Mouse (Mus musculus) megakaryocyte, embryonic 14.5 days (primary cell): Measurements from ENCODE around the gene Ror1. TPM values are rescaled to one million over a fixed set of nuclear protein-coding genes. Genes with fewer than 3 reads are reported as not detected.

Experiments
- H3K27me3 ChIP-seq: replicated peaks from 2 replicates; pipeline ENCODE3; 2012; ENCODE audit warnings: inconsistent platforms
- H3K36me3 ChIP-seq: replicated peaks from 2 replicates; pipeline ENCODE3; 2012; ENCODE audit warnings: low read length, inconsistent platforms, mixed read lengths
- H3K4me1 ChIP-seq: 2 replicates; pipeline ENCODE4 v1.6.1; 2012; ENCODE audit warnings: inconsistent platforms
- H3K4me3 ChIP-seq: replicated peaks from 2 replicates; pipeline ENCODE3; 2012; ENCODE audit warnings: moderate library complexity, mild to moderate bottlenecking, inconsistent platforms
- H3K9me3 ChIP-seq: 2 replicates; pipeline ENCODE4 v1.6.1; 2012; ENCODE audit warnings: inconsistent platforms
- FLI1 ChIP-seq: IDR thresholded peaks from 2 replicates; pipeline ENCODE4 v1.6.1; 2012; ENCODE audit warnings: low read length, inconsistent platforms, mixed read lengths
- GATA1 ChIP-seq: IDR thresholded peaks from 3 replicates; pipeline ENCODE4 v1.6.1; 2012; ENCODE audit warnings: mixed read lengths, low read length, inconsistent platforms, borderline replicate concordance
- polyA plus RNA-seq: library from polyadenylated mRNA; stranded (reverse); fragments of >175 nt; gene quantifications from 2 replicates; pipeline ENCODE4 v1.2.3, GENCODE M21; 2012; ENCODE audit warnings: low replicate concordance; ENCODE audit not compliant: insufficient read depth

The Ror1 gene
- polyA plus RNA-seq, 1 experiment, result not detected

DNA sequence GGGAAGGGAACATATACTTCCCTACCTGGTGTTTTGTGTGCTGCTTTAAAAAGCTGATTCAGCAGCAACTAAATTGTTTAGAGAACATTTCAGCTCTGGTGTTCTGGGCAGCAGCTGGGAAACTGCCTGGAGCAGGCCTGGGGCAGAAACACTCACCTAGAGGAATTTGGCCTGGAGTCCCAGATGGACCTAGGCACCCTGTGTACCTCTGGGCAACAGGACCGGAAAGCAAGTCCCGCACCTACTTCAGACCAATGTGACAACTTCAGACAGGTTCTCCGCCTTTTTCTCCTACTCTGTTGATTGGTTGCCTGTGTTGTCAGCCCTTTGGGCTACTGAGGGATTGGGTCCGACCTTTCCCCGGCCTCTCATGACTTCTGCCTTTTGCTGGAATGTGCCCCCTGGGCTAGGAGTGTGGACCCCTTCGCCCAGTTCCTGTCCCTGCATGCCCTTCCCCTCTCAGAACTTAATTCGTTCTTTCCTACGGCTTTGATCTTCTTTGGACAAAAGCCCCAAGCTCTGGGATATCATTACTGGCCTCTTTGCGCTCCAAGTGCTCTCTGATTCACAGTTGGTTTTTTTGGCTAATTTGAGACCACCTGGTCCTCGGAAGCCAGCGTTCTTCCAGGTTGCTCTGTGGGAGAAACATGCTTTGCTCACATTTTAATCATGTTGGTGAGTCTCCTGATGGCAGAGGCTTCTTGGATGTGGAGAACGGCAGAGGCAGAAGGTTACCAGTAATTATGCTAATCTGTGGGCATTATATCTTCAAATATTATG, 31.1 kb downstream of the Ror1 start:
- no peak for TF ChIP-seq FLI1
- Histone ChIP-seq H3K27me3 (no peaks in the 10 kb centered on the region), H3K4me3 (no peak overlapping the region), H3K4me1 (no peaks in the 10 kb centered on the region), H3K9me3 (0 out of 2 replicates have a peak, but pooled peaks cover 12% of the 10 kb centered on the region), H3K36me3 (no peaks in the 10 kb centered on the region)

DNA sequence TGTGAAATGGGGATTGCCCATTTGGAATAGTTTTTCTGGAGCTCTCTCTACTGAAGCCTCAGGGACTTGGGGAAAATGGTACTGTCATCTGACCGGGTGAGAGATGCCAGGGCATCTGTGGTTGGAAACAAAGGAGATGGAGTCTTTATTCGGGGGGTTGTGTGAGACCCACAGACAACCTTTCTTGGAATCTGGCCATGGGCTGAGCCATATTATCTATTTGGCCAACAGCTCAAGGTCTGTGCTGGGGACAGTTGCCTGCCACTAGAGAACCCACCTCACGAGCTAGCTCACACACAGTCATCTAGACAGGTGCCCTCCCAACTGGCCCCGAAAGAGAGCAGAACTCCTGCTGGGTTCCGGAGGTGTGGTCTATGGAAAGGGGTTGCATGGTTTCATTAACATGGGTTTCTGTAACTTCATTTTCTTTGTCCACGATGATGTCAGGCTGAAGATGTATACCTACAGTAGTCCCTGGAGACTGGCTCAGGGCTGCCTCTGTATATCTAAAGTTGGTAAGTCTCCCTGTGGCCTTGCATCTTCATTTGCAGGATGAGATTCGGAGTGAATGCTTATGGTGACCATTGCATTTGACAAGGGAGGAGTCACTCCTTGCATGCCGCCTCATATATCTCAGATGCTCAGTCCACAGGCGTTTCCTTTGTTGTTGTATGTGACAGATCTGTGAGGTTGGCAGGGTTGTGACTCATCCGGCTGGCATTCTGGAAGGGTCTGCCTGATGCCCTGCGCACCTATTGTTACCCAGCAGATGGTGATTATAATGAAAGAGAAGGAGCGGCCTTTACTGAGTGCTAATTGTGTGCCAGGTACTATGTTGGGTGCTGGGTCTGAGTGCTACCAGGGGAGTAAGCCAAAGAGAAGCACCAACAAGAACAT, 32.7 kb downstream of the Ror1 start:
- Histone ChIP-seq H3K4me1 (no peaks in the 10 kb centered on the region), H3K4me3 (no peak overlapping the region), H3K9me3 (0 out of 2 replicates have a peak, but pooled peaks cover 12% of the 10 kb centered on the region), H3K36me3 (no peaks in the 10 kb centered on the region), H3K27me3 (no peaks in the 10 kb centered on the region)
- TF ChIP-seq FLI1 (no peak), GATA1 (no peak)

DNA sequence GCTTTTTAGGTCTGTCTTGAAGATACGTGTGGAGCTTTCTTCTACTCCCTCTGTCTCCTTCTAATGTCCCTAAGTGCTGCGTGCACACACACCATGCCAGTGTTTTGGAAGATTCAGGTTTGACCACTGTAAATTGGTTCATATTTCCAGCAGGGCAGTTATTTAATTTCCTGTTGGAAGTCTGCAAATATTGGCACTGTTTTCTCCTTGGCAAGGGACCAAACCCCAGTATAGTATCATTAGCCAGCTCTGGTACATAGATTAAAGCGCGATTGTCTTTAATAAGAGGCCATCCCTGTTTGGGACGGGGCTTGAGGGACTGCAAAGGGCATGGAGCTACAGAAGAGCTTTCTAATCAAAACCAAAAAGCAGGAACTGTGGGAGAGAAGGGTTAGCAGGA, 33.6 kb downstream of the Ror1 start:
- Histone ChIP-seq H3K9me3 (0 out of 2 replicates have a peak, but pooled peaks cover 12% of the 10 kb centered on the region), H3K27me3 (no peaks in the 10 kb centered on the region), H3K36me3 (no peaks in the 10 kb centered on the region), H3K4me1 (no peaks in the 10 kb centered on the region), H3K4me3 (no peak overlapping the region)
- TF ChIP-seq GATA1, result no peak
- TF ChIP-seq FLI1, result no peak

DNA sequence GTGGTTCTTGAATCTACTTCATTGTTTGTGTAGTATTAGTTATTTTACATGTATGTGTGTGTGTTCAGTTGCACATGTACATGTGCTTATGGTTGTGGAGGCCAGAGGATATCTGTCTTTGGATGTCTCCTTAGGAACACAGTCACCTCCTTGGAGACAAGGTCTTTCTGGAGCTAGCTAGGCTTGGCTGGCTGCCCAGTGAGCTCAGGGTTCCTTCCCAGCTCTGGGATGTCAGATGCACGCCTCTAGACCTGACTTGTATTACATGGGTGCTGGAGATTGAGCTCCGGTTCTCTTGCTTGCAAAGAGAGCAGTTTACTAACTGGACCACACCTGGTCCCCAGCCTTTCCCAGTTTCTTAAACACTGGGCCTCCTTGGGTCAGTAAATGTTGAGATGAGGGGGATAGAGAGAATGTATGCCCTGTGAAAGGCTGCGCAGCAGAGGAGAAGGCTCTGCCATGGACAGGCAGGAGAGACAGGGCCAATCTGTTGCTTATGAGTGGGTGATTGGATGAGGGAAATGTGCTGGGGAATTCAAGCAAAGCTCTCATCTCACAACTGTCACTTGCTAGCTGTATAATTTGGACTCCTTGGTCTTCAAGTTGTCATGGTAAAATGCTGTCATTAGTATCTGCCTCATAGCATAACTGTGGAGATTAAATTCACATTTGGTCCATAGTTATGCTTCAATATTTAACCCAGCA, 35.3 kb downstream of the Ror1 start:
- H3K36me3 ChIP-seq, result no peaks in the 10 kb centered on the region
- no peaks in the 10 kb centered on the region for H3K4me1 ChIP-seq
- no peak overlapping the region for H3K4me3 ChIP-seq
- no peak for TF ChIP-seq GATA1
- no peak for TF ChIP-seq FLI1
- H3K27me3 ChIP-seq, result no peaks in the 10 kb centered on the region
- H3K9me3 ChIP-seq, result 0 out of 2 replicates have a peak, but pooled peaks cover 12% of the 10 kb centered on the region

DNA sequence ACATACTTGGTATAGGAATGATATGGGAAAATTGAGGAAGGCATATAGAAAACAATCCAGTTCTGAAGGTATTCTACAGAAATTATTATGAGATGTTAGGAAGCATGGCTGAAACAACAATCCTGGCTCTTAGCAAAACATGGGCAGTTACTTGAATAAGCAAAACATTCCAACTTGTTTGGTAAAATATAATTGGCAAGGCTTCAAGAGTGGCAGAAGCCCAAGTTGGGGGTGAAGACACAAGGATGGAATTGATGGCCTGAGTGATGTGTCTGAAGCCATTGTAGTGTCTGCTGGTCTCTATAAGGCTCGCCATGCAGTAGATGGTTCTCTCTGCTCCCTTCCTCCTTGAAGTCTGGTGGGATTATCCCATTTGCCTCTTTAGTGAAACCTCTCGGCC, 35.9 kb downstream of the Ror1 start:
- Histone ChIP-seq H3K4me1 (no peaks in the 10 kb centered on the region), H3K9me3 (0 out of 2 replicates have a peak, but pooled peaks cover 10% of the 10 kb centered on the region), H3K27me3 (no peaks in the 10 kb centered on the region), H3K4me3 (no peak overlapping the region), H3K36me3 (no peaks in the 10 kb centered on the region)
- TF ChIP-seq GATA1 (no peak), FLI1 (no peak)

DNA sequence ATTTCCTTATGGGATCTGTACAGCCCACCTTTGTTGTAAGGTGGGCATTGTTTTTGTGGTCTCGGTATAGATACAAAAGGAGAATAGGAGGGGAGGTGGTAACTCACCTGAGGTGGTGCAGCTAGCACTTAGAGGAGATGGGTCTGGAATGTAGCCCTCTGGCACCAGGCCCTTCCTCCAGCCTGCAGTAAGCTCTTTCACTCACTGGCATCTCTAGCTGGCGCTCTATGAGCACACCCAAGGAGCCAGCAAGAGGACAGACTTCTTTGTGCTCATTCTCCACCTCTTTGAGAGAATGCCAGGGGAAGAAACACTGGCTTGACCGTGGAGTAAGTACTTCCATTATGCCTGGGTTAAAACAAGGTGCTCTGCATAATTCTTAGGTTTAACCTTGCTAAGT, 36.7 kb downstream of the Ror1 start:
- TF ChIP-seq GATA1 (no peak), FLI1 (no peak)
- H3K27me3 ChIP-seq, result no peaks in the 10 kb centered on the region

DNA sequence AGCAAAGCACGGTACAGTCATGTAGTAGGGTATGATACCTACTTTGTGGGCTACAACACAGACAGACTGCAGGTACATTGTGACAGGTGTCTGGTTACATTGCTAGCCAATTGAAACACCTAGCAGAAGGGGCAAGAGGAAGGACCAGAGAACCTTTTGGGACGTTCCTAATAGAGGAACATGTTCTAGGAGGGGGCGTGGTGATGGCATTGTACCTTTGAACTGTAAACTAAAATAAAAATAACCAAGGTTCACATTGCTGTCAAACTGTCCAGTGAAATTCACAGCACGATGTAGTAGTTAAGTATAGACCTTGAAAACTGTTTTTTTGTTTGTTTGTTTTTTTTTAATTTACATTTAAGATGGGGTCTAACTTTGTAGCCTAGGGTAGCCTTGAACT, 40.5 kb downstream of the Ror1 start:
- Histone ChIP-seq H3K4me3 (no peak overlapping the region), H3K4me1 (no peaks in the 10 kb centered on the region), H3K27me3 (no peaks in the 10 kb centered on the region), H3K36me3 (no peaks in the 10 kb centered on the region), H3K9me3 (0 out of 2 replicates have a peak, but pooled peaks cover 3% of the 10 kb centered on the region)
- no peak for TF ChIP-seq GATA1
- TF ChIP-seq FLI1, result no peak

More for the DNA sequence above, 36.7 kb downstream of the Ror1 start:
- Histone ChIP-seq H3K4me3 (no peak overlapping the region), H3K36me3 (no peaks in the 10 kb centered on the region), H3K4me1 (no peaks in the 10 kb centered on the region), H3K9me3 (0 out of 2 replicates have a peak, but pooled peaks cover 9% of the 10 kb centered on the region)

DNA sequence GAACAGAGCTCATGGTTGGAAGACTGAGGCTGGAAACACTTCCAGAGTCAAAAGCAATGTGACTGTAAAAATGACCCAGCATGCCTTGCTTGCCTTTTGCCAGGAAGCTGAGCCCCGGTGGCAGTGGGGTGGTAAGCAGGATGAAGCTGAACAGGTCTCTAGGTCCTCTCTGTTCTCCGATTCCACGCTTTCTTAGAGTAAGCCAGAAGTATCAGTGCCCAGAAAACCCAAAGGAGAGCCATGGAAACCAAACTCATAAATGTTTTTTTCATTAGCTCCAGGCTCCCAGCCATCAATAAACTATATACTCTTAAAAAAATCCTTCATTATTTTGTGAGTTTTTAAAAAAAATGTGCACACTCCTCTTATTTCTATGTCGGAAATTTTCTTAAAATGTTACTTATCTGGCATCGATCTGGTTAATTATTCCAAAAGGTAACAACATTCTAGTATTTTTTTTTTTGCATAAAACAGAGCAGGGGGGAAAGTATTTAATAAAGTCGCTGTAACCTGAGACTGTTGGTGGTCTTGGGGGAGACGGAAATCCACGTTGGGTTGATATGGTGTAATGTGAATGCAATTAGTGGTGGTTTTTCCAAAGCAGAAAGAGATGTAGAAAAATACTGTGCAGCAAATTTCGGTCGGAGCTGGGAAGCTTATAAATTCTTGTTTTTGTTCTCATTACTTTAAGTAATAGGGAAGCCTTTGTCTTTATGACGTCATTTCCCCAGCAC, 41.7 kb downstream of the Ror1 start:
- H3K36me3 ChIP-seq, result no peaks in the 10 kb centered on the region
- no peaks in the 10 kb centered on the region for H3K4me1 ChIP-seq
- H3K27me3 ChIP-seq, result no peaks in the 10 kb centered on the region
- H3K4me3 ChIP-seq, result no peak overlapping the region
- no peak for TF ChIP-seq FLI1
- TF ChIP-seq GATA1, result no peak
- 0 out of 2 replicates have a peak, but pooled peaks cover 3% of the 10 kb centered on the region for H3K9me3 ChIP-seq

DNA sequence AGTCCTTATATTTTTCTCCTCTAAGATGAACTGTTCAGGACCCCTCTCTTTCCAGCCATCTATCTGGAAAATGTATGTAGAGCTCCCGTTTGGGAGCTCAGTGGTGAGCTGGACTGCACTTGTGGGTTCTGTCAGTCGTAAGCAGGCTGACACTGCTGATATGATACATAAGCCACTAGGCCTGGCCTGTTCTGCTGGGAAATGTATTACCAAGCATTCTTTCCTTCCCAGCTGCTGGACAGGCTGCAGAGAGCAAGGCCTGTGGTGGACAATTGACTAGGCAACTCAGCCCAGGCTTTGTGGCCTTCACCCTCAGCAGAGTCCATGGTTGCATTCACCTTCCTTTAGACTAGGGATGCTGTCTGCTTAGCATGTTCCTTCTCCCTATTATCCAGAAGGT, 46.0 kb downstream of the Ror1 start:
- Histone ChIP-seq H3K4me3 (no peak overlapping the region), H3K4me1 (no peaks in the 10 kb centered on the region), H3K27me3 (no peaks in the 10 kb centered on the region), H3K36me3 (no peaks in the 10 kb centered on the region), H3K9me3 (0 out of 2 replicates have a peak, but pooled peaks cover 3% of the 10 kb centered on the region)
- TF ChIP-seq FLI1 (no peak), GATA1 (no peak)
